Mouse (Mus musculus) cerebellum, postnatal 14 days (tissue): ENCODE results near the gene Cdip1.
A peak's percentile ranks its signal among the peaks of the same experiment; 100 is the strongest.
"Not testable (repeated sequence)": the region's sequence is repeated elsewhere in the genome, so short reads cannot be mapped to it uniquely, and the experiment has no call there.

Experiments
- DNase-seq, 2 experiments: peaks; one replicate each; pipeline ENCODE4 v3.0.0; 2021; ENCODE audit warnings: mixed read lengths in 2 of 2

Gene Cdip1

GRCm38 (mm10) chr16:4789810-4790559 lies at the start of gene Cdip1:
Cdip1 (minus strand) TSS chr16:4790292.
- peak; percentile 96 to 98 for DNase-seq

- no peak for DNase-seq
Measured at GRCm38 (mm10) chr16:4839552-4839951, 49.5 kb upstream of the Cdip1 start.

- DNase-seq: no peak
Measured at GRCm38 (mm10) chr16:4837631-4838030, 47.5 kb upstream of the Cdip1 start.

- no peak for DNase-seq
Measured at GRCm38 (mm10) chr16:4835191-4835590, 45.1 kb upstream of the Cdip1 start, which contains the start of gene 4930562C15Rik. 4930562C15Rik (plus strand) TSS chr16:4835416.

- DNase-seq: no peak
Measured at GRCm38 (mm10) chr16:4833858-4834257, 43.8 kb upstream of the Cdip1 start.

- DNase-seq: peak in 1 of 2 experiments; percentile 45
Measured at GRCm38 (mm10) chr16:4831650-4832419, 41.7 kb upstream of the Cdip1 start.

GRCm38 (mm10) chr16:4829271-4829900 lies 39.3 kb upstream of the Cdip1 start:
- no peak for DNase-seq

- no peak for DNase-seq
Measured at GRCm38 (mm10) chr16:4827639-4828038, 37.5 kb upstream of the Cdip1 start.

- not testable (repeated sequence) for DNase-seq
Measured at GRCm38 (mm10) chr16:4824466-4824865, 34.4 kb upstream of the Cdip1 start.

GRCm38 (mm10) chr16:4818349-4818748 lies 28.3 kb upstream of the Cdip1 start:
- DNase-seq: no peak

GRCm38 (mm10) chr16:4796631-4797030 lies 6.5 kb upstream of the Cdip1 start:
- DNase-seq: no peak

- DNase-seq: no peak
Measured at GRCm38 (mm10) chr16:4791332-4791731, 1.2 kb upstream of the Cdip1 start.

- DNase-seq: peak in 1 of 2 experiments; percentile 70
Measured at GRCm38 (mm10) chr16:4789311-4789768, 752 bp downstream of the Cdip1 start.

- DNase-seq: no peak
Measured at GRCm38 (mm10) chr16:4788176-4788575, 1.9 kb downstream of the Cdip1 start.

GRCm38 (mm10) chr16:4785706-4786105 lies 4.4 kb downstream of the Cdip1 start:
- DNase-seq: no peak

- DNase-seq: no peak
Measured at GRCm38 (mm10) chr16:4782515-4782914, 7.6 kb downstream of the Cdip1 start.

GRCm38 (mm10) chr16:4781524-4782196 lies 8.4 kb downstream of the Cdip1 start:
- DNase-seq: peak; percentile 85 to 86

- no peak for DNase-seq
Measured at GRCm38 (mm10) chr16:4778940-4779339, 11.2 kb downstream of the Cdip1 start.

GRCm38 (mm10) chr16:4777905-4778609 lies 12.0 kb downstream of the Cdip1 start:
- DNase-seq: peak; percentile 31 to 39

GRCm38 (mm10) chr16:4777171-4777904 lies 12.8 kb downstream of the Cdip1 start:
- peak; percentile 41 to 57 for DNase-seq

- peak in 1 of 2 experiments; percentile 48 for DNase-seq
Measured at GRCm38 (mm10) chr16:4773289-4773970, 16.7 kb downstream of the Cdip1 start.
